Mouse (Mus musculus) liver, adult 2 months (tissue): ENCODE results near the gene Gpatch8.

Experiments
- CTCF ChIP-seq: fragments of 200-500 bp; IDR thresholded peaks from 2 replicates; pipeline ENCODE4 v1.5.1; 2011; ENCODE audit warnings: low read depth, low read length, control low read depth
- POLR2A ChIP-seq: fragments of 200-500 bp; IDR thresholded peaks from 2 replicates; pipeline ENCODE4 v1.6.1; 2011; ENCODE audit warnings: low read length, control low read depth; ENCODE audit not compliant: insufficient read depth; ENCODE audit errors: extremely low read depth

DNA sequence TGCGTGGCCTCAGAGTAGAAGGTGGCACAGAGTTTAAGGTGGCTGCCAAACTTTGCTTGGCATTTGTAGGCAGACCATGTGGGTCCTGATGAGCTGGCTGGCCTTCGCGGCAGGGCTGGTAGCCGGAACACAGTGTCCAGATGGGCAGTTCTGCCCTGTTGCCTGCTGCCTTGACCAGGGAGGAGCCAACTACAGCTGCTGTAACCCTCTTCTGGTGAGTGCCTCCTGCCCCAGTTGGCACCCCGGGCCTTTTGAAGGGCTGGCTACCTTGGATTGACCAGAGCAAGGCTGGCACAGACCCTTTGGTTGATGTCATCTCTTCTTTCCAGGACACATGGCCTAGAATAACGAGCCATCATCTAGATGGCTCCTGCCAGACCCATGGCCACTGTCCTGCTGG lies 123.3 kb downstream of the Gpatch8 start:
- TF ChIP-seq CTCF (no peak), POLR2A (no peak)
